Mouse (Mus musculus) lung, postnatal 0 days (tissue): ENCODE measurements around the gene Srp54a. TPM values are rescaled to one million over a fixed set of nuclear protein-coding genes. Genes with fewer than 3 reads are reported as not detected.
"Not testable (repeated sequence)": the region's sequence is repeated elsewhere in the genome, so short reads cannot be mapped to it uniquely, and the experiment has no call there.

Source experiments
- ATAC-seq: fragments of 200-750 bp; cut with Nextera tagmentation; 2 replicates; pipeline ENCODE4 v1.8.0; 2017; ENCODE audit warnings: moderate library complexity
- DNase-seq: peaks from one replicate; pipeline ENCODE4 v3.0.0-alpha.2; 2016; ENCODE audit warnings: low spot score
- H3K27ac ChIP-seq: fragments of 300-500 bp; sonication (generic); 2 replicates; pipeline ENCODE4 v1.5.1; 2014; ENCODE audit warnings: antibody characterized with exemption, mild to moderate bottlenecking, low read length, mixed read lengths
- H3K27me3 ChIP-seq: fragments of 300-500 bp; sonication (generic); replicated peaks from 2 replicates; pipeline ENCODE4 v1.6.1; 2014; ENCODE audit warnings: low read length, mixed read lengths; ENCODE audit not compliant: insufficient read depth
- H3K36me3 ChIP-seq: fragments of 300-500 bp; sonication (generic); 2 replicates; pipeline ENCODE4 v1.6.1; 2014; ENCODE audit warnings: low read length, mixed read lengths; ENCODE audit not compliant: insufficient read depth
- H3K4me1 ChIP-seq: fragments of 300-500 bp; sonication (generic); 2 replicates; pipeline ENCODE4 v1.6.1; 2014; ENCODE audit warnings: antibody characterized with exemption, low read depth, low read length, mixed read lengths; ENCODE audit not compliant: insufficient read depth
- H3K4me2 ChIP-seq: fragments of 300-500 bp; sonication (generic); replicated peaks from 2 replicates; pipeline ENCODE4 v1.6.1; 2014; ENCODE audit warnings: low read depth, mild to moderate bottlenecking, low read length, moderate library complexity, mixed read lengths
- H3K4me3 ChIP-seq: fragments of 300-500 bp; sonication (generic); 2 replicates; pipeline ENCODE4 v1.5.1; 2014; ENCODE audit warnings: low read depth, low read length
- H3K9ac ChIP-seq: fragments of 300-500 bp; sonication (generic); replicated peaks from 2 replicates; pipeline ENCODE4 v1.6.1; 2014; ENCODE audit warnings: low read depth, mild to moderate bottlenecking
- H3K9me3 ChIP-seq: fragments of 300-500 bp; sonication (generic); 2 replicates; pipeline ENCODE4 v1.6.1; 2016; ENCODE audit warnings: low read length, mixed read lengths
- CTCF ChIP-seq: IDR thresholded peaks from 2 replicates; pipeline ENCODE4 v1.5.1; 2016; ENCODE audit warnings: antibody characterized with exemption, mild to moderate bottlenecking
- EP300 ChIP-seq: IDR thresholded peaks from 2 replicates; pipeline ENCODE4 v1.6.1; 2016; ENCODE audit warnings: antibody characterized with exemption, mild to moderate bottlenecking, control low read depth
- WGBS: fragments of 180-500 bp; shearing (Covaris S2); extraction: QIAGEN DNeasy Blood & Tissue Kit; methylation state at CpG from one replicate; pipeline ENCODE4 v1.1.7; 2014; 5-methylcytosine and 5-hydroxymethylcytosine counted together
- polyA plus RNA-seq: library from polyadenylated mRNA; unstranded; fragments of >200 nt; fragmentation: Nextera tagmentation; extraction: Ambion mirVana; gene quantifications from 2 replicates; pipeline ENCODE4 v1.2.1, GENCODE M21; 2015

Srp54a gene
- polyA plus RNA-seq, result 124 and 130 TPM in 2 replicates

DNA sequence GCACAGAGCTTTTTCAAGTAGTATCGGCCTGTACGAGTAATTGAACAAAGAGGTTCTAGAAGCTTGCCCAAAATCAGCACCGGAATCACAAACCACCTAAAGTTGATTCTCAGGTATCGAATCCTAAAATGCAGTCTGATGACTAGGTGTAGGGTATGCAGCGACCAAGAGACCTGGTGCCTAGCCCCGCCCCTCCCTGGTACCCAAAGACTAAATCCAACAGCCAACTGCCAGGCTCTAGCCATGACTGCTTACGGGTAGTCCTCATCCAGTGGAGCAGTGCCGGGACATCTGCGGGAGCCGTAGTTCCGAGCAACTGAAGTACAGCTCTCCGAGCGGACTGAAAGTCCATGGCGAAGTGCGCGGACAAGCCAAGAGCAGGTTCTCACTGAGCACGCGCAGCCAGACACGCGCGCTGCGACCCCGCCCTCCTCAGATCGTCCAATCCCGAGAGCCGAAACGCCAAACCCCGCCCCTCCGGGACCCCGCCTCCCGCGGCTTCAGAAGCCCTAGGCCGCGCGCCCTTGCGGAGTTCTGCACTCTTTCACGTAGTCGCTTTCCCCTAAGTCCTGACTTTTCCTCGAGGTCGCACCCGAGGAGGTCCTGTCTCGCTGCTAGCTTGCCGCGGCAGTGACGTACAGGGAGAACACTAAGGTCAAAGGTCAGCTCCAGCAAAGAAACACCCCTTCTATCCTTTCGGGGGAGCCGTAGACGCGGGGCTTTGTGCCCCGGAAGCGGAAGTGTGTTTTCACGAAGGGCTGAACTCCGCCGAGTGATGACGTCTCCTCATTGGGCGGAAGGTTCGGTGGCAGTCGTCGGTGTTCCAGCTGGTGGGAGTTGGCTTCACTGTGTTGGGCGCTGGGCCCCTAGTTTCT, at the start of gene Srp54a, which contains the start of gene 2700097O09Rik:
Gene Srp54a (plus strand): TSS at position 537 of the 875 bp plus-strand sequence.
Gene 2700097O09Rik (minus strand): TSS at position 385 of the 875 bp plus-strand sequence.
- under 1% methylated on average over 53 of the region's 60 CpGs for WGBS
- H3K27me3 ChIP-seq, H3K36me3 ChIP-seq, H3K9me3 ChIP-seq, H3K4me1 ChIP-seq: not testable (repeated sequence)
- DNase-seq, result peak; percentile 97
- Histone ChIP-seq H3K27ac (peak within 1 kb of the TSS; percentile 87), H3K9ac (peak within 1 kb of the TSS; percentile 81), H3K4me3 (peak within 1 kb of the TSS; percentile 59), H3K4me2 (peak within 1 kb of the TSS; percentile 51)
- peak; percentile 97 for ATAC-seq
- TF ChIP-seq EP300, result peak; percentile 65; the same call in 1 of the 2 replicates

DNA sequence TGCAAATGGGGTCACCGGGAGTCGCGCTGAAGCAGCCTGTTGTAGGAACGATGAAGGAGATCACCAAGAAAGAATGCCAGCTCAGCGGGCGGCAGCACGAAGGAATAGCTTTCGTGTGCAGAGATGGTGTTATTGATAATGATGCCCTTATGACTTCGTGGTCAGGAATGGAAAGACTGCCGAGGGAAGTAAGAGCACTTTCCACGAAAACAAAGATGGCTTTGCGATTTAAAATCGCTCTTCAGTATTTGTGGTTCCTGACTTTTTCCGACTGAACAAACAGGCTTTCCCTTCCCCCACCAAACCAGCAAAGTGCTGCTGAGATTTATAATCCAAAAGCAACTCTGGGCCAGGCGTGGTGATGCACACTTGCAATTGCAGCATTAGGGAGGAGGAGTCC, 39.1 kb upstream of the Srp54a start:
- H3K4me1 ChIP-seq, result no peaks in the 10 kb centered on the region
- TF ChIP-seq EP300, result no peak
- TF ChIP-seq CTCF, result no peak
- H3K36me3 ChIP-seq, result 0 out of 2 replicates have a peak, but pooled peaks cover under 1% of the 10 kb centered on the region
- H3K9ac ChIP-seq, result no peak overlapping the region
- 56% methylated on average over 15 of the region's 15 CpGs for WGBS
- no peak overlapping the region for H3K27ac ChIP-seq
- DNase-seq (no peak), ATAC-seq (no peak)
- H3K9me3 ChIP-seq, result no peaks in the 10 kb centered on the region
- no peak overlapping the region for H3K4me3 ChIP-seq
- no peaks in the 10 kb centered on the region for H3K27me3 ChIP-seq
- H3K4me2 ChIP-seq, result no peak overlapping the region

- WGBS, result 90% methylated on average over 8 of the region's 8 CpGs
- Histone ChIP-seq H3K36me3 (peaks cover 4% of the 10 kb centered on the region; the same call in 1 of the 2 replicates), H3K4me1 (no peaks in the 10 kb centered on the region; the same call in 1 of the 2 replicates)
These were observed 30.2 kb upstream of the Srp54a start for GRCm38 (mm10) chr12:55049731-55050353.

GRCm38 (mm10) chr12:55051210-55052173, 28.6 kb upstream of the Srp54a start:
- ATAC-seq, result no peak

More at GRCm38 (mm10) chr12:55049731-55050353, 30.2 kb upstream of the Srp54a start:
- Histone ChIP-seq H3K27me3 (no peaks in the 10 kb centered on the region), H3K9me3 (no peaks in the 10 kb centered on the region), H3K9ac (no peak overlapping the region), H3K27ac (no peak overlapping the region), H3K4me3 (no peak overlapping the region), H3K4me2 (no peak overlapping the region)
- no peak for ATAC-seq
- no peak for DNase-seq
- TF ChIP-seq EP300, result no peak

GRCm38 (mm10) chr12:55053267-55053666, 26.8 kb upstream of the Srp54a start:
- Histone ChIP-seq H3K9me3 (no peaks in the 10 kb centered on the region), H3K9ac (no peak overlapping the region), H3K27me3 (no peaks in the 10 kb centered on the region), H3K4me2 (no peak overlapping the region), H3K36me3 (peaks cover 4% of the 10 kb centered on the region; the same call in 1 of the 2 replicates), H3K27ac (no peak overlapping the region), H3K4me1 (no peaks in the 10 kb centered on the region; the same call in 1 of the 2 replicates), H3K4me3 (no peak overlapping the region)
- no peak for DNase-seq
- TF ChIP-seq CTCF (no peak), EP300 (no peak)
- 89% methylated on average over 7 of the region's 7 CpGs for WGBS
- ATAC-seq, result no peak

More at GRCm38 (mm10) chr12:55051210-55052173, 28.6 kb upstream of the Srp54a start:
- TF ChIP-seq EP300, result no peak
- H3K9ac ChIP-seq, result no peak overlapping the region
- no peaks in the 10 kb centered on the region; the same call in 1 of the 2 replicates for H3K4me1 ChIP-seq
- no peak for DNase-seq
- H3K4me3 ChIP-seq, result no peak overlapping the region
- no peak overlapping the region for H3K4me2 ChIP-seq
- H3K9me3 ChIP-seq, result no peaks in the 10 kb centered on the region
- H3K27ac ChIP-seq, result no peak overlapping the region
- peaks cover 1% of the 10 kb centered on the region; the same call in 1 of the 2 replicates for H3K36me3 ChIP-seq
- H3K27me3 ChIP-seq, result no peaks in the 10 kb centered on the region
- 83% methylated on average over 8 of the region's 8 CpGs for WGBS
